Mouse (Mus musculus) yolk sac, embryonic 10.5 days (tissue): ENCODE results near the gene Kdm6b.

Experiments used
- DNase-seq: peaks from one replicate; pipeline ENCODE4 v3.0.0-alpha.2; 2017; ENCODE audit warnings: low spot score

Gene Kdm6b

GRCm38 (mm10) chr11:69388680-69389079, 24.8 kb downstream of the Kdm6b start:
- no peak for DNase-seq

GRCm38 (mm10) chr11:69386758-69387157, 26.7 kb downstream of the Kdm6b start:
- DNase-seq, result no peak

GRCm38 (mm10) chr11:69384979-69385378, 28.5 kb downstream of the Kdm6b start:
- DNase-seq, result peak; percentile 77

GRCm38 (mm10) chr11:69382478-69383105, 30.9 kb downstream of the Kdm6b start:
- no peak for DNase-seq

GRCm38 (mm10) chr11:69381356-69381755, 32.1 kb downstream of the Kdm6b start:
- no peak for DNase-seq

- DNase-seq, result peak; percentile 56
These were observed 33.9 kb downstream of the Kdm6b start for GRCm38 (mm10) chr11:69379600-69379999.

- DNase-seq, result peak; percentile 82
These were observed 35.7 kb downstream of the Kdm6b start for GRCm38 (mm10) chr11:69377766-69378165.

GRCm38 (mm10) chr11:69375646-69376045, 37.8 kb downstream of the Kdm6b start:
- DNase-seq, result no peak

GRCm38 (mm10) chr11:69373223-69373965, 40.1 kb downstream of the Kdm6b start:
- DNase-seq, result no peak

GRCm38 (mm10) chr11:69372780-69373170, 40.7 kb downstream of the Kdm6b start:
- no peak for DNase-seq

- DNase-seq, result peak; percentile 51
These were observed 41.3 kb downstream of the Kdm6b start for GRCm38 (mm10) chr11:69372056-69372779.

GRCm38 (mm10) chr11:69371601-69372000, 41.9 kb downstream of the Kdm6b start:
- DNase-seq, result no peak

GRCm38 (mm10) chr11:69370817-69371215, 42.7 kb downstream of the Kdm6b start:
- DNase-seq, result no peak

GRCm38 (mm10) chr11:69369990-69370816, 43.3 kb downstream of the Kdm6b start:
- DNase-seq, result no peak

GRCm38 (mm10) chr11:69369215-69369989, 44.1 kb downstream of the Kdm6b start, which contains the start of gene Chd3:
Gene Chd3, minus strand, starts transcription at chr11:69369406.
- peak; percentile 47 for DNase-seq

GRCm38 (mm10) chr11:69368356-69369214, 44.9 kb downstream of the Kdm6b start:
- peak; percentile 58 for DNase-seq

- peak; percentile 64 for DNase-seq
These were observed 45.7 kb downstream of the Kdm6b start for GRCm38 (mm10) chr11:69367616-69368355.

GRCm38 (mm10) chr11:69366855-69367615, 46.4 kb downstream of the Kdm6b start:
- DNase-seq, result no peak
